Mouse (Mus musculus): ENCODE measurements at regions not wholly inside any gene's neighbourhood (a gene's known extent, or its start where the extent isn't known, plus 50 kb on each side); places are given as distances from the start of the nearest gene placed in this dataset.

DNA sequence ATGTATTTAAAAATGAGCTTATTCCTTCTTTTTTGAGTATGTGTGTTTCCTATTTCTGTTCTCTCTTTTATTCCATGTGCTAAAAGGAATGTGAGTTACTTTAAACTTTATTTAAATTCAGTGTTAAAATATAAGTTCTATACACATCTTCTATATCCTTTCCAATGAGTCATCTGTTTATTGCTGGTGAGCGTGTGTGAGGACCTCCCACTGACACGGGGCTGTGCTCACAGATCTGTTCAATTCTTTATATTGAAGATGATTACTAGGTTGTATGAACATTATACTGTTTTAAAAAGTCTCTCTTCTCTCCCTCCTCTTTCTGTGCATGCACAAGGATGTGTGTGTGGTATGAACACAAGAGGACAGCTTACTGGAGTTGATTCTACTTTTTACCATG, 55.3 kb upstream of the Dnajc19 start:
- no peak for DNase-seq (ENCODE audit: low spot score in 2 of 2)

Measured in cerebellum, postnatal 4 days (tissue).